Mouse (Mus musculus): ENCODE data around the gene Tenm4. TPM values are rescaled to one million over a fixed set of nuclear protein-coding genes. Genes with fewer than 3 reads are reported as not detected.

Tenm4 gene
- polyA plus RNA-seq, 2 experiments = 12.7 to 37.4 TPM

- WGBS = 80% methylated on average over 9 of the region's 9 CpGs
- ATAC-seq (ENCODE audit: low FRiP score, low read depth) = no peak
Observed at GRCm38 (mm10) chr7:96480351-96480983, 309.4 kb downstream of the Tenm4 start.

DNA sequence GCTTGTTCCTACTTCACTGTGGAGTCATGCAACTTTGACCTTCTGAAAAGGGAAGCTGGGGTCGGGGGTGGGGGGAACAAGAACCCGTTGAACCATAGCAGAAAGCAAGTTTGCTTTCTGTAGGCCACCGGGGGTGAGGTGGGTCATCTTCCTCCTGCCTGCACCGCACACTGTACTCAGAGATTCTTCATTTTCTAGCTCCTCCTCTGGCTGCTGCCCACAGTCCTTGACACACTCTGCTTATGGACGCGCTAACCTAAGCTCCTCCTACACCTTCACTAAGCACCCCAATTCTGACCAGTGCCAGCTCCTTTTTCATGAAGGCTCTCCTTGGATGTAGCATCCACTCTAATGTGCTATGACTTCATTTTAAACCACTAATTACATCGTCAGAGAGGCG is 311.9 kb downstream of the Tenm4 start:
- Histone ChIP-seq H3K9ac (ENCODE audit: low read depth, low read length, severe bottlenecking) (no peak overlapping the region), H3K27ac (replicated peaks; ENCODE audit: low read depth, low read length) (no peak overlapping the region), H3K36me3 (ENCODE audit: control insufficient read depth, insufficient read depth, low read length) (no peaks in the 10 kb centered on the region), H3K4me2 (replicated peaks; ENCODE audit: low read depth, low read length, severe bottlenecking) (no peak overlapping the region), H3K9me3 (ENCODE audit: control insufficient read depth, low read length) (no peaks in the 10 kb centered on the region), H3K4me3 (replicated peaks; ENCODE audit: low read length) (no peak overlapping the region), H3K4me1 (ENCODE audit: control insufficient read depth, insufficient read depth, low read length) (no peaks in the 10 kb centered on the region), H3K27me3 (ENCODE audit: control insufficient read depth, insufficient read depth, low read length) (no peaks in the 10 kb centered on the region)
- TF ChIP-seq POLR2A (IDR thresholded peaks at IDR 0.05; ENCODE audit: borderline replicate concordance, extremely low read depth, insufficient read depth, insufficient read length) = no peak
- 76% methylated on average over 8 of the region's 8 CpGs for WGBS
- no peak for DNase-seq (ENCODE audit: low spot score)
- ATAC-seq (ENCODE audit: low FRiP score, low read depth) = no peak

More at GRCm38 (mm10) chr7:96480351-96480983, 309.4 kb downstream of the Tenm4 start:
- no peaks in the 10 kb centered on the region for H3K27me3 ChIP-seq (ENCODE audit: control insufficient read depth, insufficient read depth, low read length)
- no peak overlapping the region for H3K4me2 ChIP-seq (replicated peaks; ENCODE audit: low read depth, low read length, severe bottlenecking)
- TF ChIP-seq POLR2A (IDR thresholded peaks at IDR 0.05; ENCODE audit: borderline replicate concordance, extremely low read depth, insufficient read depth, insufficient read length) = no peak
- no peaks in the 10 kb centered on the region for H3K9me3 ChIP-seq (ENCODE audit: control insufficient read depth, low read length)
- H3K9ac ChIP-seq (ENCODE audit: low read depth, low read length, severe bottlenecking) = no peak overlapping the region
- no peak overlapping the region for H3K27ac ChIP-seq (replicated peaks; ENCODE audit: low read depth, low read length)
- no peaks in the 10 kb centered on the region for H3K36me3 ChIP-seq (ENCODE audit: control insufficient read depth, insufficient read depth, low read length)
- no peak overlapping the region for H3K4me3 ChIP-seq (replicated peaks; ENCODE audit: low read length)
- no peak for DNase-seq (ENCODE audit: low spot score)
- no peaks in the 10 kb centered on the region for H3K4me1 ChIP-seq (ENCODE audit: control insufficient read depth, insufficient read depth, low read length)

DNA sequence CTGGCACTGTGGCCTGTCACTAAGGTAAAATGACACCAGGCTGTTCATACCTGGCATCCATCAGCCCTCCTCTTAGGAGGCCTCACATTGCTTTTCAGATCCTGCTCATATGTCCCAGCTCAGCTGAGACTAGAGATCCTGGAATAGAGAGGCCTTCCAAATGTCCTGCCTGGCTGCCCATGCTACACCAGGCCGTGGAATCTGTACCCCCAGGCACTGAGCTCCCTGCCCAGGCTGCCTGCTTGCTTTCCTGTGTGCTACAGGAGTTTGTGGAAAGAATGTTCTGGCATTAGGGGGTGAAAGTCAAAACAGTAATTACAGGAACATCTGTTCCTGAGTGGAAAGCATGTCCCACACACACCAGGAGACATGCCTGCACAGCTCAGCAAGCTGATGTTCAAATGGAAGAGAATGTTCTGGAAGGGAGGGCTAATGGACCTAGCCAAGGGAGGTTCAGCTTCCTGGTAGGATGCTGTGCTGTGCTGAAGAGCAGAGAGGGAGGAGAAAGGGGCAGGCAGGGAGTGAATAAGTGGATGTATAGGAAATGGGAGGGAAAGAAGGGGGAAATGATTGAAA is 313.0 kb downstream of the Tenm4 start:
- no peak for ATAC-seq (ENCODE audit: low FRiP score, low read depth)
- H3K9me3 ChIP-seq (ENCODE audit: control insufficient read depth, low read length) = no peaks in the 10 kb centered on the region
- H3K4me3 ChIP-seq (replicated peaks; ENCODE audit: low read length) = no peak overlapping the region
- no peak for TF ChIP-seq POLR2A (IDR thresholded peaks at IDR 0.05; ENCODE audit: borderline replicate concordance, extremely low read depth, insufficient read depth, insufficient read length)
- no peak overlapping the region for H3K9ac ChIP-seq (ENCODE audit: low read depth, low read length, severe bottlenecking)
- H3K27me3 ChIP-seq (ENCODE audit: control insufficient read depth, insufficient read depth, low read length) = no peaks in the 10 kb centered on the region
- WGBS = 20% methylated on average over 1 of the region's 1 CpGs
- H3K27ac ChIP-seq (replicated peaks; ENCODE audit: low read depth, low read length) = no peak overlapping the region
- no peaks in the 10 kb centered on the region for H3K36me3 ChIP-seq (ENCODE audit: control insufficient read depth, insufficient read depth, low read length)
- H3K4me1 ChIP-seq (ENCODE audit: control insufficient read depth, insufficient read depth, low read length) = no peaks in the 10 kb centered on the region
- no peak for DNase-seq (ENCODE audit: low spot score)
- no peak overlapping the region for H3K4me2 ChIP-seq (replicated peaks; ENCODE audit: low read depth, low read length, severe bottlenecking)

DNA sequence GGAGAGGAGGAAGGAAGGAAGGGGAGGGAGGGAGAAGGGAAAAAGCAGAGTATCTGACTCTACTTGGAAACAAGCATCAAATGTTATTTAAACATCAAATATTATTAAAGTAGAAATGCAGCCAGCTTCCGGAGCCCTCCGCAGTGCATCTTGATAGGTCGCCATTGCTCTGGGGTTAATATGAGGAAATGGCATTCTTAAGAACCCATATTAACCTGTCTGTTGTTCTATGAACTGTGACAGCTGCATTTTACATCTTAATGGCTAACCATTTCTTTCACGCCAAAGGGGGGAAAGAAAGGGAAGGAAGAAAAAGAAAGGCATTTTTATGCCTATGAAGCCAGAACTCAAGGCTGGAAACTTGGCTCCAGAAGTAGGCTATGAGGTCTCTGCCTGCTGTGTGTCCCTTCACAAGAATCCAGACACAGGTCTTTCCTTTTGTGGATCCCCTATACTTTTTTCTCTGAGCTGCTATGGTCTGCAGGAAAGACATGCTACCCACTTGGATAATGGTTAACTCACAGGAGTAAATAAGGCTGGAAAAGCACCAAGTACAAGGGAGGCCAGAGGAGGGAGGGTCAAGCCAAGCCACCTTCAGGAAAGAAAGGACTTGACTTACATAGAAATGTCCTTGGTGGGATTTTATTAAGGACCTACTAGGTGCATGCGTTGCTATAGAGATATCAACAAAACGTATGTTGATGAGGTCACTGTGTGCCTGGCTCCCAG is 318.5 kb downstream of the Tenm4 start:
- Histone ChIP-seq H3K4me3 (replicated peaks; ENCODE audit: low read length) (no peak overlapping the region), H3K27ac (replicated peaks; ENCODE audit: low read depth, low read length) (no peak overlapping the region), H3K4me1 (ENCODE audit: control insufficient read depth, insufficient read depth, low read length) (no peaks in the 10 kb centered on the region), H3K9me3 (ENCODE audit: control insufficient read depth, low read length) (no peaks in the 10 kb centered on the region), H3K4me2 (replicated peaks; ENCODE audit: low read depth, low read length, severe bottlenecking) (no peak overlapping the region), H3K27me3 (ENCODE audit: control insufficient read depth, insufficient read depth, low read length) (no peaks in the 10 kb centered on the region), H3K9ac (ENCODE audit: low read depth, low read length, severe bottlenecking) (no peak overlapping the region), H3K36me3 (ENCODE audit: control insufficient read depth, insufficient read depth, low read length) (no peaks in the 10 kb centered on the region)
- DNase-seq (ENCODE audit: low spot score) (no peak), ATAC-seq (ENCODE audit: low FRiP score, low read depth) (no peak)
- 83% methylated on average over 6 of the region's 6 CpGs for WGBS
- TF ChIP-seq POLR2A (IDR thresholded peaks at IDR 0.05; ENCODE audit: borderline replicate concordance, extremely low read depth, insufficient read depth, insufficient read length) = no peak

DNA sequence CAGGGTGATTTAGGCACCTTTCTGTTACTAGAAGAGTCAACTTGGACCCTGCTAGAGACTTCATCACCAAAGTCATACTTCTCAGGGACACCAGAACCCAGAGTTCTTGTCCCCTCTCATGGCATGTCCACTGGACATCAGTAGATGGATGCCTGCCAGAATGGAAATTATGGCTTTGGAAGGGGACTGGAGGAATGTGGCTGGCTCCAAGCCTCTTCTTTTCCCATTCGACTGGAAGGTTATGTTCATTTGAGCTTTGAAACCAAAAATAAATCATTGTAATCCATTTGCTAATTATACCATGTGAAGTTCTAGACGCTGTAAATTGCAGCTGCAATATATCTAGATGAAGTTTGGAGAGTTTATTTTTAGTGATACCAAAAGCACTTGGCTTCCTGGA is 320.9 kb downstream of the Tenm4 start:
- Histone ChIP-seq H3K36me3 (ENCODE audit: control insufficient read depth, insufficient read depth, low read length) (no peaks in the 10 kb centered on the region), H3K4me2 (replicated peaks; ENCODE audit: low read depth, low read length, severe bottlenecking) (no peak overlapping the region), H3K9ac (ENCODE audit: low read depth, low read length, severe bottlenecking) (no peak overlapping the region), H3K9me3 (ENCODE audit: control insufficient read depth, low read length) (no peaks in the 10 kb centered on the region), H3K27ac (replicated peaks; ENCODE audit: low read depth, low read length) (no peak overlapping the region), H3K4me3 (replicated peaks; ENCODE audit: low read length) (no peak overlapping the region), H3K27me3 (ENCODE audit: control insufficient read depth, insufficient read depth, low read length) (no peaks in the 10 kb centered on the region), H3K4me1 (ENCODE audit: control insufficient read depth, insufficient read depth, low read length) (no peaks in the 10 kb centered on the region)
- DNase-seq (ENCODE audit: low spot score) = no peak
- 58% methylated on average over 2 of the region's 2 CpGs for WGBS
- no peak for ATAC-seq (ENCODE audit: low FRiP score, low read depth)
- TF ChIP-seq POLR2A (IDR thresholded peaks at IDR 0.05; ENCODE audit: borderline replicate concordance, extremely low read depth, insufficient read depth, insufficient read length) = no peak

All from limb, embryonic 14.5 days (tissue).